Mouse (Mus musculus): ENCODE results near the gene Myh14. TPM values are rescaled to one million over a fixed set of nuclear protein-coding genes. Genes with fewer than 3 reads are reported as not detected.
A peak's percentile ranks its signal among the peaks of the same experiment; 100 is the strongest.

Myh14 gene
- polyA plus RNA-seq, 1 experiment from 2014 or later = 4.3 TPM

GRCm38 (mm10) chr7:44626068-44626385 is 44.6 kb downstream of the Myh14 start:
- H3K4me2 ChIP-seq (replicated peaks) = no peak overlapping the region

GRCm38 (mm10) chr7:44625241-44626067 is 45.2 kb downstream of the Myh14 start:
- Histone ChIP-seq H3K4me3 (no peak overlapping the region), H3K36me3 (no peaks in the 10 kb centered on the region), H3K27me3 (peaks cover 10% of the 10 kb centered on the region), H3K4me2 (replicated peaks) (no peak overlapping the region), H3K27ac (no peak overlapping the region), H3K9ac (no peak overlapping the region), H3K4me1 (peaks cover 4% of the 10 kb centered on the region; the same call in 1 of the 2 replicates), H3K9me3 (replicated peaks) (peaks cover 4% of the 10 kb centered on the region; the same call in 1 of the 2 replicates)
- WGBS = 85% methylated on average over 13 of the region's 13 CpGs
- ATAC-seq (ENCODE audit: low FRiP score) = no peak

More at GRCm38 (mm10) chr7:44626068-44626385, 44.6 kb downstream of the Myh14 start:
- Histone ChIP-seq H3K36me3 (no peaks in the 10 kb centered on the region), H3K9ac (no peak overlapping the region), H3K9me3 (replicated peaks) (peaks cover 4% of the 10 kb centered on the region; the same call in 1 of the 2 replicates), H3K4me1 (peaks cover 4% of the 10 kb centered on the region; the same call in 1 of the 2 replicates), H3K27ac (no peak overlapping the region), H3K27me3 (peaks cover 10% of the 10 kb centered on the region), H3K4me3 (no peak overlapping the region)
- 73% methylated on average over 1 of the region's 1 CpGs for WGBS
- no peak for ATAC-seq (ENCODE audit: low FRiP score)

GRCm38 (mm10) chr7:44624828-44625227 is 45.8 kb downstream of the Myh14 start:
- peaks cover 10% of the 10 kb centered on the region for H3K27me3 ChIP-seq
- no peak overlapping the region for H3K27ac ChIP-seq
- H3K9me3 ChIP-seq (replicated peaks) = peaks cover 4% of the 10 kb centered on the region; the same call in 1 of the 2 replicates
- no peak overlapping the region for H3K9ac ChIP-seq
- H3K36me3 ChIP-seq = no peaks in the 10 kb centered on the region
- 64% methylated on average over 14 of the region's 14 CpGs for WGBS
- no peak for ATAC-seq (ENCODE audit: low FRiP score)
- no peak overlapping the region for H3K4me2 ChIP-seq (replicated peaks)
- no peak overlapping the region for H3K4me3 ChIP-seq
- peaks cover 4% of the 10 kb centered on the region; the same call in 1 of the 2 replicates for H3K4me1 ChIP-seq

DNA sequence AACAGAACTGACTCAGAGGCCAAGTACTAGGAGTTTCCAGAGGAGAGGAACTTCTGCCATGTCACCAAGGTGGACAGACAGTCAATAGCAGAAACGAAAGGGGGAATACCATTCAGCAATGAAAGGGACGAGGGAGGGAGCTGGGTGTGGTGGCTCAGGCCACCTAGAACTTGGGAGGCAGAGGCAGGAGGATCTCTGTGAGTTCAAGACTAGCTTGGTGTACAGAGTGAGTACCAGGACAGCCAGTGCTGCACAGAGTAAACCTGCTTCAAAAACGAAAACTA is 46.2 kb downstream of the Myh14 start:
- peaks cover 10% of the 10 kb centered on the region for H3K27me3 ChIP-seq
- WGBS = 82% methylated on average over 3 of the region's 3 CpGs
- H3K4me1 ChIP-seq = peaks cover 4% of the 10 kb centered on the region; the same call in 1 of the 2 replicates
- no peak for ATAC-seq (ENCODE audit: low FRiP score)
- H3K36me3 ChIP-seq = no peaks in the 10 kb centered on the region
- no peak overlapping the region for H3K4me2 ChIP-seq (replicated peaks)
- H3K9me3 ChIP-seq (replicated peaks) = peaks cover 6% of the 10 kb centered on the region; the same call in 1 of the 2 replicates
- no peak overlapping the region for H3K9ac ChIP-seq
- no peak overlapping the region for H3K27ac ChIP-seq
- no peak overlapping the region for H3K4me3 ChIP-seq

DNA sequence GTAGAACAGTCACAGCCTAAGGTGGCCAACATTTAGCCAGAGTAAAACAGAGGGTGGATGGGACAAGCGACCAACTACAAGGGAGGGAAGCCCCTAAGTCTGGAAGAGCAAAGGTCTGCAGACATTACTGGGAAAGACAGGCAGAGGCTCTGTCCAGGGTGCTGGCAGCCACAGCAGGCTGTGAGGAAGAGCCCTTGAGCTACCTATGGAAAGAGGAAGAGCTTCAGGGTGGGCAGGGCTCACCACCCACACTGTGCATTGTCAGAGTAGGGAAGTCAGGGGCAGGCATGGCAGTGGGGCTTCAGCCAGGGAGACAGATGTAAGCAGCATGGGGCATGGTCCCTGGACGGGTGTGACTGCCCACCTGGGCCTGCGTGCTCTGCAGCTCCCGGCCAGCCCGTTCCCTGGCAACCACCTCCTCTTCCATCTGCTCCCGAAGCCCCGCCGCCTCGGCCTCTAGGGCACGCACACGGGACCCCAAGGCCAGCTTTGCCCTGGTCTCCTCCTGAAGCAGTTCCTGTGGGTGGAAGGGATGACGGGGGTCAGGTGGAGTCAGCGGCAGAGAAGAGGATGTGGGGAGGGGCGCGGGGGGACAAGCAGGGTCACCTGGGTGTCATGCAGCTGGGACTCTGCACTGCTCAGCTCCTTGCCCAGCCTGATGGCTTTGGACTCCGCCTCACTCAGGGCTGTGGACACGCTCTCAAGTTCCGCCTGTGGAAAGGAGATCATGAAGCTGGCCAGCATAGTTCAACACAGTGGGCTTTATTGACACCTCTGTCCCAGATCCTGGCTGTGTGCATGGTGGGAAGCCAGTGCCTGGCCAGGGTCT is 46.7 kb downstream of the Myh14 start:
- Histone ChIP-seq H3K27me3 (peaks cover 10% of the 10 kb centered on the region), H3K4me3 (no peak overlapping the region), H3K9me3 (replicated peaks) (peaks cover 9% of the 10 kb centered on the region; the same call in 1 of the 2 replicates), H3K4me2 (replicated peaks) (no peak overlapping the region), H3K9ac (no peak overlapping the region), H3K27ac (no peak overlapping the region), H3K4me1 (peaks cover 4% of the 10 kb centered on the region; the same call in 1 of the 2 replicates), H3K36me3 (no peaks in the 10 kb centered on the region)
- ATAC-seq (ENCODE audit: low FRiP score) = no peak
- 37% methylated on average over 18 of the region's 18 CpGs for WGBS

DNA sequence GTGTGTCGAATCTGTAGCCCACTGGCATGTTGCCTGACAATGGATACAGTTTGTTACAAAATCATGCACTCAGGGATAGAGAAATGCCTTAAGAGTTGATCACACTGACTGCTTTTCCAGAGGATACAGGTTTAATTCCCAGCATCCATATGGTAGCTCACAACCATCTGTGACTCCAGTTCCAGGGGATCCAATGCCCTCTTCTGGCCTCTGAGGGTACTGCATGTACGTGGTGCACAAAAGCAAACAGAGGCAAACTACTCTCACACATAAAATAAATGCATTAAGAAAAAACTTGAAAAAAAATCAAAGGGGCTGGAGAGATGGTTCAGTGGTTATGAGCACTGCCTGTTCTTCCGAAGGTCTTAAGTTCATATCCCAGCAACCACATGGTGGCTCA is 53.6 kb downstream of the Myh14 start:
- no peak overlapping the region for H3K4me2 ChIP-seq (replicated peaks)
- WGBS = 78% methylated on average over 3 of the region's 3 CpGs
- H3K36me3 ChIP-seq = no peaks in the 10 kb centered on the region
- peaks cover 3% of the 10 kb centered on the region; the same call in 1 of the 2 replicates for H3K4me1 ChIP-seq
- no peak overlapping the region for H3K4me3 ChIP-seq
- 0 out of 2 replicates have a peak, but pooled peaks cover 6% of the 10 kb centered on the region for H3K9me3 ChIP-seq (replicated peaks)
- no peak overlapping the region for H3K27ac ChIP-seq
- H3K9ac ChIP-seq = no peak overlapping the region
- ATAC-seq (ENCODE audit: low FRiP score) = no peak
- peaks cover 30% of the 10 kb centered on the region for H3K27me3 ChIP-seq

- Histone ChIP-seq H3K4me3 (no peak overlapping the region), H3K27ac (no peak overlapping the region), H3K9me3 (replicated peaks) (0 out of 2 replicates have a peak, but pooled peaks cover 5% of the 10 kb centered on the region), H3K4me2 (replicated peaks) (no peak overlapping the region), H3K4me1 (peaks cover 3% of the 10 kb centered on the region; the same call in 1 of the 2 replicates), H3K27me3 (peaks cover 30% of the 10 kb centered on the region), H3K9ac (no peak overlapping the region), H3K36me3 (no peaks in the 10 kb centered on the region)
- no peak for ATAC-seq (ENCODE audit: low FRiP score)
- 78% methylated on average over 14 of the region's 14 CpGs for WGBS
Observed at GRCm38 (mm10) chr7:44615987-44616386, 54.7 kb downstream of the Myh14 start.

DNA sequence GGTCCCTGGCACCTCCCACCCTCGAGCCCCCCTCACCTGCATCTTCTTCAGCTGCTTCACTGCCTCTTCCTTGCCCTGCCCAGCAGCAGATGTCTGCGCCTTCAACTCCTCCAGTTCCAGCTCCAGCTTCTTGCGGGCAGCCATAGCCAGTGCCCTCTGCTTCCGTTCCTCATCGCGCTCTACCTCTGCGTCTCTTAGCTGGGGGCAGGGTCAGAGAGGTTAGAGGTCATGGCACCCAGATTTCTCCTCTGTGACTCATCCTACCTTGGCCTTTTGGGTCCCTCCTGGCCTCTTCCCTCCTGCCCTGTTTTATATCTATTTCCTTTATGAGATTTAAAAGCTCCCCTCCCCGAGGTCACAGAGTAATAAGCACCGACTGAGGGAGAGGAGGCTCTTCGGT is 55.3 kb downstream of the Myh14 start:
- ATAC-seq (ENCODE audit: low FRiP score) = no peak
- H3K27me3 ChIP-seq = peaks cover 30% of the 10 kb centered on the region
- no peak overlapping the region for H3K4me3 ChIP-seq
- no peak overlapping the region for H3K9ac ChIP-seq
- 0 out of 2 replicates have a peak, but pooled peaks cover 5% of the 10 kb centered on the region for H3K9me3 ChIP-seq (replicated peaks)
- 14% methylated on average over 10 of the region's 10 CpGs for WGBS
- no peaks in the 10 kb centered on the region for H3K36me3 ChIP-seq
- H3K4me2 ChIP-seq (replicated peaks) = 0 out of 2 replicates have a peak overlapping the region, but pooled peaks have one; percentile 2
- H3K27ac ChIP-seq = no peak overlapping the region
- H3K4me1 ChIP-seq = peaks cover 3% of the 10 kb centered on the region; the same call in 1 of the 2 replicates

GRCm38 (mm10) chr7:44614041-44614688 is 56.5 kb downstream of the Myh14 start:
- peaks cover 3% of the 10 kb centered on the region; the same call in 1 of the 2 replicates for H3K4me1 ChIP-seq
- H3K9me3 ChIP-seq (replicated peaks) = no peaks in the 10 kb centered on the region
- ATAC-seq (ENCODE audit: low FRiP score) = no peak
- no peak overlapping the region for H3K4me3 ChIP-seq
- no peak overlapping the region for H3K9ac ChIP-seq
- H3K27ac ChIP-seq = no peak overlapping the region
- H3K36me3 ChIP-seq = no peaks in the 10 kb centered on the region
- peaks cover 30% of the 10 kb centered on the region for H3K27me3 ChIP-seq
- WGBS = 8% methylated on average over 20 of the region's 20 CpGs
- peak overlapping the region; percentile 24 for H3K4me2 ChIP-seq (replicated peaks)

DNA sequence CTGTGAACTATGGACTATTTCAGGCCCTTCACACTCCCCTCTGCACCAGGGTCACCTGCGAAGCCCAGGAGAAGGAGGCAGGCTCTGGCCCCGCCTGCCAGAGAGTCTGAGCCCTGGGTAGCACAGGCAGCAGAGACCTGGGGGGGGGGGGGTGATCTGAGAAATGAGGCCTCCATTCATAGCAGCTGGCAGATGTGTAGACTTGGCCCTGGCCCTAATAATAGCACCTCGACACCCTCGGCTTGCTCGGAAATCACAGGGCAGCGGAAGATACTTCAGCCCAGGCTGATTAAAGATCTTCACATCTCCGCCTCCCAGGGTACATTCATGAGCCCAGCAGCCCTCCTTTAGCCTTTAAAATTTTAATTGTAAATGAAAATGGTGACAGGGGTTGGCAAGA is 58.5 kb downstream of the Myh14 start:
- H3K9ac ChIP-seq = no peak overlapping the region
- H3K4me3 ChIP-seq = no peak overlapping the region
- peaks cover 40% of the 10 kb centered on the region for H3K27me3 ChIP-seq
- H3K36me3 ChIP-seq = no peaks in the 10 kb centered on the region
- H3K27ac ChIP-seq = no peak overlapping the region
- H3K4me1 ChIP-seq = peaks cover 3% of the 10 kb centered on the region; the same call in 1 of the 2 replicates
- H3K9me3 ChIP-seq (replicated peaks) = no peaks in the 10 kb centered on the region
- H3K4me2 ChIP-seq (replicated peaks) = no peak overlapping the region
- WGBS = 82% methylated on average over 7 of the region's 7 CpGs
- no peak for ATAC-seq (ENCODE audit: low FRiP score)

DNA sequence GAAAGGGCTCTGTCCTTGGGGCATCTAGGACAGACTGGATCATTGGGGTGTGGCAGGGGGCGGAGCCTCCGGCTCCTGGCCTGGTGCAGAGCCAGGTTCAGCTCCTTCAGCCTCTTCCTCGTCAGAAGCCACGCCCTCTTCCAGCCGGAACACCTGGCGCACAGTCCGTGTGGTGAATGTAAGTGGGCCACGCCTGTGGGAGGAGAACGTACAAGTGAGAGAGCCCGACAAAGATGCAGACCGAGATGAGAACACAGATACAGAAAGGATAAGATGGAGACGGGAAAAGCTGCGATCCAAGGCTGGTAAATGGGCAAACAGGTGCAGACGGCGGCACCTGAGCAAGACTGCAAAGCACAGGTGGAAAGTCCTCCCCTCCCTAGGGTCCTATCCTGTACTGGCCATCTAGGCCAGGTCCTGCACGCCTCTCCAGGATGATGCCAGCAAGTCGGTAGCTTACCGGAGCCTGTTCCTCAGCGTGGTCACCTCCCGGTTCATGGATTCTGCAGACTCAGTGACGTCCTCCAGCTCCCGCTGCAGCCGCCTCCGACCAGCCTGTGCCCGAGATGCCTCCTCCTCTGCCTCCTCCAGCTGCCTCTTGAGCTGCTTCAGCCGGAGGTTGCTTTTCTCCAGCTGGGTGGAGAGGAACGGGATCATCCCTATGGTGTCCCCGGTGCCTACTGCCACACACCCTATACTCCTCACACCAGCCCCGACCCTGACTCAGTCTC is 64.3 kb downstream of the Myh14 start:
- peaks cover 61% of the 10 kb centered on the region for H3K27me3 ChIP-seq

More for the DNA sequence above, 64.3 kb downstream of the Myh14 start:
- H3K27ac ChIP-seq = no peak overlapping the region
- H3K9ac ChIP-seq = no peak overlapping the region
- no peaks in the 10 kb centered on the region for H3K36me3 ChIP-seq
- ATAC-seq (ENCODE audit: low FRiP score) = no peak
- no peak overlapping the region for H3K4me2 ChIP-seq (replicated peaks)
- H3K4me1 ChIP-seq = peaks cover 31% of the 10 kb centered on the region
- no peak overlapping the region for H3K4me3 ChIP-seq
- 10% methylated on average over 29 of the region's 29 CpGs for WGBS
- 0 out of 2 replicates have a peak, but pooled peaks cover 3% of the 10 kb centered on the region for H3K9me3 ChIP-seq (replicated peaks)

All from hindbrain, embryonic 12.5 days (tissue).